In the genomic region with DNA sequence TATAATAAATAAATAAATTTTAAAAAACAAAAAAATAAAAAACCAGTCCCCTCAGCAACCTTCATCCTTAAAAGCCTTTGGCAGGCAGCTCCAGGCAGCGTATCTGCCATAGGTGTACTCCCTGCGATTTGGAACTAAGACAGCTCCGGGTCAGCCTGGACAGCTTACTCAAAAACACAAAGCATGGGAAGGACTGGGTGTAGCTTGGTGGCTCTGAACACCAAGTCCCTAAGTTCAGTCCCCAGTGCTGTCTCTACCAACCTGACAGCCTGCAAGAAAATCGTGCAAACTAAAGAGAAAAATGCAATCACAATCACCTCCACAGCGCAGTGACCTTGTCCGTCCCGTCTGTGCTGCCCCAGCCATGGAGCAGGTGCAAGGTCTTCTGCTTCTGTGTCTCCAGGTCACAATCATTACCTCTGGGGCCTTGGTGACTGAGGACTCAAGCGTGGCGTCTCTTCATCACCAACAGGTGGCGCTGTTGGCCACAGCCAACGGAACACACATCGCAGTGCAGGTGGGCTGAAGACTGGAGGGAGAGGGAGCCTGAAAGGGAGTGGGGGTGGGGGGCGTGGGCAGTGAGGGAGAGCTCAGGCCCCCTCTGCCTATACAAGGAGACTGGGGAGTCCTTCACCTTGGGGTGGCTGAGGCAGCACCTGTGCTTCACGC, we compare ENCODE assay signal across 10 mouse cellular contexts. TPM values are rescaled to one million over a fixed set of nuclear protein-coding genes. Genes with fewer than 3 reads are reported as not detected.
DNase-seq lines count a peak whose midpoint lies in the region; ATAC-seq and TF ChIP-seq lines count a peak whose summit lies in the region.
"Had no signal": no experiment of that assay in that cellular context is flagged by ENCODE, and none has a peak within 500 bp of the region (broad histone marks: within the 10 kb centered on the region; RNA-seq: fewer than 3 reads in every experiment).

No protein-coding gene starts in this region.

- H3K27ac ChIP-seq in kidney, embryonic 14.5 days (ENCODE audit: low read depth, low read length) = no peak overlapping the region
- H3K27ac ChIP-seq in ES-Bruce4 (ENCODE audit: insufficient read depth, low read length) = no peak overlapping the region
- no peak overlapping the region for H3K27ac ChIP-seq in forebrain, embryonic 14.5 days (ENCODE audit: low read depth, low read length)
- no peak overlapping the region for H3K27ac ChIP-seq in liver, postnatal 0 days (ENCODE audit: low read depth)
- H3K27ac ChIP-seq: limb, embryonic 15.5 days had no signal

- no peaks in the 10 kb centered on the region for H3K9me3 ChIP-seq in kidney, embryonic 14.5 days (ENCODE audit: control insufficient read depth, low read length)
- no peaks in the 10 kb centered on the region for H3K9me3 ChIP-seq in ES-Bruce4 (replicated peaks; ENCODE audit: control insufficient read depth, insufficient read depth, low read length, poor library complexity, severe bottlenecking)
- H3K9me3 ChIP-seq in forebrain, embryonic 14.5 days (replicated peaks; ENCODE audit: control insufficient read depth, low read length) = no peaks in the 10 kb centered on the region
- H3K9me3 ChIP-seq in liver, postnatal 0 days (ENCODE audit: low read length) = no peaks in the 10 kb centered on the region
- H3K9me3 ChIP-seq: limb, embryonic 15.5 days had no signal

- no peaks in the 10 kb centered on the region for H3K27me3 ChIP-seq in kidney, embryonic 14.5 days (ENCODE audit: control insufficient read depth, insufficient read depth, low read length)
- no peaks in the 10 kb centered on the region for H3K27me3 ChIP-seq in ES-Bruce4 (ENCODE audit: control insufficient read depth, insufficient read depth, low read length, poor library complexity, severe bottlenecking)
- no peaks in the 10 kb centered on the region for H3K27me3 ChIP-seq in forebrain, embryonic 14.5 days (replicated peaks; ENCODE audit: control insufficient read depth, insufficient read depth, low read length)
- no peaks in the 10 kb centered on the region for H3K27me3 ChIP-seq in liver, postnatal 0 days (ENCODE audit: insufficient read depth, low read length)
- H3K27me3 ChIP-seq: limb, embryonic 15.5 days had no signal

- H3K9ac ChIP-seq in kidney, embryonic 14.5 days (ENCODE audit: low read depth, low read length) = no peak overlapping the region
- H3K9ac ChIP-seq in ES-Bruce4 (ENCODE audit: low read depth, poor library complexity, severe bottlenecking) = no peak overlapping the region
- H3K9ac ChIP-seq in forebrain, embryonic 14.5 days (ENCODE audit: low read length) = no peak overlapping the region
- no peak overlapping the region for H3K9ac ChIP-seq in liver, postnatal 0 days (replicated peaks)
- H3K9ac ChIP-seq: limb, embryonic 15.5 days had no signal

- TF ChIP-seq CTCF in ES-Bruce4 (IDR thresholded peaks at IDR 0.05; ENCODE audit: low read depth, low read length) = peak; percentile 97
- TF ChIP-seq CTCF in liver, postnatal 0 days (IDR thresholded peaks at IDR 0.05; ENCODE audit: low read depth) = peak; percentile 96

- TF ChIP-seq EP300 in ES-Bruce4 (IDR thresholded peaks at IDR 0.05; ENCODE audit: insufficient read depth, low read depth, low read length) = 0 out of 2 replicates have a peak, but pooled peaks have one; percentile 29
- no peak for TF ChIP-seq EP300 in liver, postnatal 0 days (IDR thresholded peaks at IDR 0.05; ENCODE audit: low read depth)

- no peak overlapping the region for H3K4me2 ChIP-seq in kidney, embryonic 14.5 days (replicated peaks; ENCODE audit: low read depth, low read length)
- no peak overlapping the region for H3K4me2 ChIP-seq in forebrain, embryonic 14.5 days (ENCODE audit: low read length)
- H3K4me2 ChIP-seq in liver, postnatal 0 days (ENCODE audit: low read depth, low read length) = no peak overlapping the region
- H3K4me2 ChIP-seq: limb, embryonic 15.5 days had no signal

- ATAC-seq in kidney, embryonic 14.5 days (ENCODE audit: low FRiP score, low TSS enrichment) = no peak
- ATAC-seq in forebrain, embryonic 14.5 days = peak; percentile 61; the same call in 1 of the 2 replicates
- ATAC-seq in liver, postnatal 0 days = no peak

- peaks cover 52% of the 10 kb centered on the region for H3K36me3 ChIP-seq in kidney, embryonic 14.5 days (ENCODE audit: control insufficient read depth, insufficient read depth, low read length)
- H3K36me3 ChIP-seq in ES-Bruce4 (ENCODE audit: control insufficient read depth, insufficient read depth, low read length, poor library complexity, severe bottlenecking) = no peaks in the 10 kb centered on the region
- peaks cover 45% of the 10 kb centered on the region for H3K36me3 ChIP-seq in forebrain, embryonic 14.5 days (ENCODE audit: control insufficient read depth, insufficient read depth, low read length)
- H3K36me3 ChIP-seq in liver, postnatal 0 days (replicated peaks; ENCODE audit: insufficient read depth, low read length) = peaks cover 16% of the 10 kb centered on the region

- peaks cover 13% of the 10 kb centered on the region for H3K4me1 ChIP-seq in kidney, embryonic 14.5 days (ENCODE audit: control insufficient read depth, insufficient read depth, low read length)
- no peaks in the 10 kb centered on the region for H3K4me1 ChIP-seq in ES-Bruce4 (ENCODE audit: control insufficient read depth, insufficient read depth, low read length)
- no peaks in the 10 kb centered on the region for H3K4me1 ChIP-seq in forebrain, embryonic 14.5 days (ENCODE audit: control insufficient read depth, insufficient read depth, low read length)
- H3K4me1 ChIP-seq in liver, postnatal 0 days (ENCODE audit: insufficient read depth) = peaks cover 2% of the 10 kb centered on the region; the same call in 1 of the 2 replicates

- H3K4me3 ChIP-seq in kidney, embryonic 14.5 days (ENCODE audit: low read length) = no peak overlapping the region
- no peak overlapping the region for H3K4me3 ChIP-seq in ES-Bruce4 (ENCODE audit: low read depth, low read length)
- no peak overlapping the region for H3K4me3 ChIP-seq in forebrain, embryonic 14.5 days (ENCODE audit: low read depth, low read length)
- no peak overlapping the region for H3K4me3 ChIP-seq in liver, postnatal 0 days (ENCODE audit: low read depth, low read length)
- H3K4me3 ChIP-seq: erythroblast, embryonic 14.5 days; limb, embryonic 15.5 days had no signal

- peak; percentile 61 for DNase-seq in kidney, adult 18-20 months
- DNase-seq in brain, adult 2 months (ENCODE audit: low read depth, low spot score) = peak; percentile 74
- peak; percentile 72 for DNase-seq in forebrain, embryonic 14.5 days (ENCODE audit: low spot score)
- peak; percentile 73 for DNase-seq in liver, postnatal 0 days
- DNase-seq in retina, postnatal 7 days (ENCODE audit: low read depth, low spot score) = peak; percentile 67
- no peak for DNase-seq in Muller cell, postnatal 12 days (ENCODE audit: inconsistent ontology term)

- TF ChIP-seq POLR2A in ES-Bruce4 (IDR thresholded peaks at IDR 0.05; ENCODE audit: insufficient read depth, low read length) = no peak

- 42% methylated on average over 14 of the region's 14 CpGs for WGBS in kidney, embryonic 14.5 days
- 39% methylated on average over 14 of the region's 14 CpGs for WGBS in forebrain, embryonic 14.5 days
- WGBS in liver, postnatal 0 days (ENCODE audit: insufficient replicate concordance) = 38% methylated on average over 14 of the region's 14 CpGs

RNA-seq across cellular contexts. Expression of gene Def6, which starts 3.4 kb away (rescaled TPM):
- 2.7 and 3.5 TPM in 2 replicates for polyA plus RNA-seq in kidney, embryonic 14.5 days (2014; fragmentation: Nextera tagmentation; extraction: Ambion mirVana)
- polyA plus RNA-seq in ES-Bruce4 (2011; ENCODE audit: insufficient read depth, insufficient read length, low read depth, missing spikeins) = 28.4 and 30.7 TPM in 2 replicates
- polyA plus RNA-seq in forebrain, embryonic 14.5 days (2014; fragmentation: Nextera tagmentation; extraction: Ambion mirVana) = 2.4 and 3.2 TPM in 2 replicates
- polyA plus RNA-seq in liver, postnatal 0 days (2015; fragmentation: Nextera tagmentation; extraction: Ambion mirVana) = 8.3 and 9.0 TPM in 2 replicates

RNA-seq across cellular contexts. Expression of gene Zfp523, which starts 27.3 kb away (rescaled TPM):
- polyA plus RNA-seq in kidney, embryonic 14.5 days (2014; fragmentation: Nextera tagmentation; extraction: Ambion mirVana) = 38.0 and 39.7 TPM in 2 replicates
- 16.6 and 19.5 TPM in 2 replicates for polyA plus RNA-seq in ES-Bruce4 (2011; ENCODE audit: insufficient read depth, insufficient read length, low read depth, missing spikeins)
- 31.0 and 33.9 TPM in 2 replicates for polyA plus RNA-seq in forebrain, embryonic 14.5 days (2014; fragmentation: Nextera tagmentation; extraction: Ambion mirVana)
- 6.1 and 6.2 TPM in 2 replicates for polyA plus RNA-seq in liver, postnatal 0 days (2015; fragmentation: Nextera tagmentation; extraction: Ambion mirVana)

RNA-seq across cellular contexts. Expression of gene Ppard, which starts 28.3 kb away (rescaled TPM):
- polyA plus RNA-seq in kidney, embryonic 14.5 days (2014; fragmentation: Nextera tagmentation; extraction: Ambion mirVana) = 2.3 and 3.5 TPM in 2 replicates
- polyA plus RNA-seq in ES-Bruce4 (2011; ENCODE audit: insufficient read depth, insufficient read length, low read depth, missing spikeins) = 24.0 and 25.2 TPM in 2 replicates
- polyA plus RNA-seq in forebrain, embryonic 14.5 days (2014; fragmentation: Nextera tagmentation; extraction: Ambion mirVana) = 1.7 and 1.8 TPM in 2 replicates
- 0.66 and 0.73 TPM in 2 replicates for polyA plus RNA-seq in liver, postnatal 0 days (2015; fragmentation: Nextera tagmentation; extraction: Ambion mirVana)
